Mouse (Mus musculus) embryonic facial prominence, embryonic 14.5 days (tissue): ENCODE measurements around the gene Tango6. TPM values are rescaled to one million over a fixed set of nuclear protein-coding genes. Genes with fewer than 3 reads are reported as not detected.
A peak's percentile ranks its signal among the peaks of the same experiment; 100 is the strongest.

Experiments used
- ATAC-seq: fragments of 200-750 bp; cut with Nextera tagmentation; 2 replicates; pipeline ENCODE4 v1.8.0; 2017; ENCODE audit warnings: low read depth, moderate number of reproducible peaks, moderate TSS enrichment
- DNase-seq: peaks from one replicate; pipeline ENCODE4 v3.0.0-alpha.2; 2015; ENCODE audit warnings: low spot score
- H3K27ac ChIP-seq: fragments of 300-500 bp; sonication (generic); replicated peaks from 2 replicates; pipeline ENCODE4 v1.5.1; 2014; ENCODE audit warnings: low read depth, mild to moderate bottlenecking, low read length, moderate library complexity
- H3K27me3 ChIP-seq: fragments of 300-500 bp; sonication (generic); replicated peaks from 2 replicates; pipeline ENCODE4 v1.6.1; 2014; ENCODE audit warnings: low read length; ENCODE audit not compliant: control insufficient read depth, insufficient read depth
- H3K36me3 ChIP-seq: fragments of 300-500 bp; sonication (generic); 2 replicates; pipeline ENCODE4 v1.6.1; 2014; ENCODE audit warnings: low read length, mixed read lengths; ENCODE audit not compliant: control insufficient read depth, insufficient read depth
- H3K4me1 ChIP-seq: fragments of 300-500 bp; sonication (generic); 2 replicates; pipeline ENCODE4 v1.6.1; 2014; ENCODE audit warnings: antibody characterized with exemption, low read length; ENCODE audit not compliant: control insufficient read depth, insufficient read depth
- H3K4me2 ChIP-seq: fragments of 300-500 bp; sonication (generic); 2 replicates; pipeline ENCODE4 v1.6.1; 2014; ENCODE audit warnings: low read depth, mild to moderate bottlenecking, low read length, moderate library complexity, mixed read lengths
- H3K4me3 ChIP-seq: fragments of 300-500 bp; sonication (generic); 2 replicates; pipeline ENCODE4 v1.5.1; 2014; ENCODE audit warnings: low read depth, mild to moderate bottlenecking, low read length
- H3K9ac ChIP-seq: fragments of 300-500 bp; sonication (generic); 2 replicates; pipeline ENCODE4 v1.6.1; 2014; ENCODE audit warnings: low read depth, mild to moderate bottlenecking, low read length, moderate library complexity, mixed read lengths
- H3K9me3 ChIP-seq: fragments of 300-500 bp; sonication (generic); 2 replicates; pipeline ENCODE4 v1.6.1; 2016; ENCODE audit warnings: low read length; ENCODE audit not compliant: control insufficient read depth
- WGBS: fragments of 180-500 bp; shearing (Covaris S2); extraction: QIAGEN DNeasy Blood & Tissue Kit; methylation state at CpG from one replicate; pipeline ENCODE4 v1.1.7; 2014; 5-methylcytosine and 5-hydroxymethylcytosine counted together
- polyA plus RNA-seq: library from polyadenylated mRNA; unstranded; fragments of >200 nt; fragmentation: Nextera tagmentation; extraction: Ambion mirVana; gene quantifications from 2 replicates; pipeline ENCODE4 v1.2.1, GENCODE M21; 2014

Tango6 gene
- polyA plus RNA-seq, 1 experiment from 2014 or later: 6.1 TPM

DNA sequence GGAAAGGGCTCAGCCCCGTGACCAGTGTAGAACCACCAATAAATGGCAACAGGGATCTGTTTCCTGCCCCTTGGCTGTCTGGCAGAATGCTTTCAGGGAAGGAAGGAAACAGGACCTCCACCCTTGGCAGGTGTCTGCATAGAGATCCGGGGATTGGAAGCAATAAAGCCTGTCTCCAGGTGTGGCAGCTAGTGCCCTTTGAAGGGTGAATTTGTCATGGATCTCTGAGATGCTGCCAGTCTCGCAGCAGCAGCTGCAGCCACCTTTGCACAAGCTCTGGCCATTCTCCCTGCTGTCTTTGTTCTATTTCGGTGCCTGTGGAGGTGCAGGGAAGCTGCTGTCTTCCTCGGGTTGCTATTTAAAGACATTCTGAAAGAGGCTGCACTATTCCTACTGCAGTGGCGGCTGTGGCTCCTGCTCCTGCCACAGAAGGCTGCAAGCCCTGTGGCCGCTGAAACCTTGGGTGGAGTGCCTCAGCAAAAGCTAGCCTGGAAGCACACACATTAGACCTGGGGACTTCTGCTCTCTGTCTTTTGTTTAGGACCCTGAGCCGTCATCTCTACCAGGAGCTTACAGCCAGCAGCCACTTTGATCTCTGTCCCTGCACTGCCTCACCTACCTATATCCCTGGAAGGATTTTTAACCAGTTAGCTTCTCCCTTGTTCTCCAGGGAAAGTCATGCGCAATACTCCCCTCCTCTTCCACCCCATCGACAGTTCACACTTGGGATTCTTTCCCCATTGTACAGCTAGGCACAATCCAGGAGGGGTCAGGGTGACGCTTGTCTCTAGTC is 156.5 kb downstream of the Tango6 start:
- 52% methylated on average over 11 of the region's 11 CpGs for whole genome bisulfite sequencing
- 0 out of 2 replicates have a peak overlapping the region, but pooled peaks have one; percentile 6 for H3K9ac ChIP-seq
- ATAC-seq: peak; percentile 26; the same call in 1 of the 2 replicates

DNA sequence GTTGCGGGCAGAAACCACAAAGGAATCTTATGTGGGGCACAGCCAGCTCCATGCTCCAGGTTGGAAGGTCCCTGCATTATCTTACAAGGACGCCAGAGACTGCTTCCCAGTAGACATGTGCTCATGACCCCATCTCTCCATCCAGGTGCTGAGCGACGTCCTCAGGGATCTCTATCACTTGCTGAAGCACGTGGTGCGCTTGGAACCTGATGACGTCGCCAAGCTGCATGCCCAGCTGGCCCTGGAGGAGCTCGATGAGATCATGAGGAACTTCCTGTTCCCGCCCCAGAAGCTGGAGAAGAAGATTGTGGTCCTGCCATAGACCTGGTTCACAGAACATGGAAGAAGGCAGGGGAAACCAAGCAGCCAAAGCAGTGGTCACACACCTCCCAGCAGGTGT is 167.2 kb downstream of the Tango6 start:
- Histone ChIP-seq H3K9me3 (no peaks in the 10 kb centered on the region), H3K9ac (no peak overlapping the region), H3K4me1 (no peaks in the 10 kb centered on the region; the same call in 1 of the 2 replicates), H3K4me2 (no peak overlapping the region), H3K27me3 (no peaks in the 10 kb centered on the region), H3K36me3 (no peaks in the 10 kb centered on the region), H3K27ac (no peak overlapping the region), H3K4me3 (no peak overlapping the region)
- ATAC-seq (no peak), DNase-seq (no peak)
- WGBS: 82% methylated on average over 10 of the region's 10 CpGs

More for the DNA sequence above, 156.5 kb downstream of the Tango6 start:
- no peak overlapping the region for H3K4me2 ChIP-seq
- peaks cover 4% of the 10 kb centered on the region; the same call in 1 of the 2 replicates for H3K36me3 ChIP-seq
- H3K4me3 ChIP-seq: no peak overlapping the region
- no peaks in the 10 kb centered on the region for H3K9me3 ChIP-seq
- H3K27me3 ChIP-seq: no peaks in the 10 kb centered on the region
- no peak overlapping the region for H3K27ac ChIP-seq
- H3K4me1 ChIP-seq: no peaks in the 10 kb centered on the region
- DNase-seq: no peak

DNA sequence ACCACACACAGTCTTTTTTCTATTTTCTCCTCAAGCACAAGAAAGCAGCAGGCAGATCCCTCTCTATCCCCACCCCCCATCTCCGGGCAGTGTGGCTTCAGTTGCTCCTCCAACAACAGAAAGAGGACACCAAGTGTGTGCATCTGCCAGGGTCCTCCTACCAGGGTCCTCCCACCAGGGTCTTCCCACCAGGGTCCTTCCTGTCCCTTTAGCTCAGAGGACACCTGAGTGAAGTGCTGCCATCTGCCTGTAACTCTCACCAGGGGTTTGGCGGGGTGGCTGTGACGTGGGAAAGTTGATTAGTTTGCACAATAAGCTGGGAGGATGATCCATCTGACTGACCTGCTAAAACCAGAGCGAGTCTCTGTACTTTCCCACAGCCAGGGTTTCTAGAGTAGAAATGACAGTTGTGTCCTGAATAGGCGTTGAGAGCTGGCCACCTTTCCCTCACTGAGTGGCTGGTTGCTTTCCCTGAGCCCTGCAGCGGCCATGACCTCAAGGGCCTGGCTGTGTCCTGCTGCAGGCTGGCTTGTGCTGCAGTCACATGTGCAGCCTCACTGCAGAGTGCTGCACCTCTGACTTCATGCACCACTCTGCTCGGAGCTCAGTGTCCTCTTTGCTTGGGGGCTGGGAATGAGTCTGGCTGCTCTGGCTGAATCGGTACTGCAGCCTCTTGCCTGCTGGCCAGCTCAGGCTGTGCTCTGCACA is 171.8 kb downstream of the Tango6 start:
- H3K36me3 ChIP-seq: no peaks in the 10 kb centered on the region
- no peak overlapping the region for H3K4me3 ChIP-seq
- H3K4me1 ChIP-seq: no peaks in the 10 kb centered on the region; the same call in 1 of the 2 replicates
- H3K27ac ChIP-seq: no peak overlapping the region
- no peak overlapping the region for H3K9ac ChIP-seq
- H3K9me3 ChIP-seq: no peaks in the 10 kb centered on the region
- no peak overlapping the region for H3K4me2 ChIP-seq
- 43% methylated on average over 8 of the region's 8 CpGs for WGBS
- 0 out of 2 replicates have a peak, but pooled peaks have one; percentile 12 for ATAC-seq
- DNase-seq: no peak
- no peaks in the 10 kb centered on the region for H3K27me3 ChIP-seq

DNA sequence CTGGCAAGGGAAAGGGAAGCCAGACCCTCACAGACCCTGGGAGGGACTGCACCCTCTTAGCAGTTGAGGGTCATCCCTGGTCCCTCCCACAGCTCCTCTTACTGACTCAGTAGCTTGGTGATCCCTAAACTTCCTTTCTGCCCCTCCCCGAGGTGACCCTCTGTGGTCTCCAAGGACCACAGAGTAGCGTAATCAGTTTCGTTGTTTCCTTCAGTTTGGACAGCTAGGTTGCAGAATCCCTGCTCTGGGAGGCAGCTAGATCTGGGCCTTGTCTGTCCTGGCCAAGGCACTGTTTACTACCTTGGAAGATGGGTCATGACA is 172.3 kb downstream of the Tango6 start:
- no peak overlapping the region for H3K4me2 ChIP-seq
- no peak overlapping the region for H3K27ac ChIP-seq
- DNase-seq: no peak
- no peaks in the 10 kb centered on the region for H3K27me3 ChIP-seq
- no peaks in the 10 kb centered on the region for H3K9me3 ChIP-seq
- WGBS: 85% methylated on average over 3 of the region's 3 CpGs
- no peaks in the 10 kb centered on the region; the same call in 1 of the 2 replicates for H3K4me1 ChIP-seq
- no peak overlapping the region for H3K4me3 ChIP-seq
- H3K36me3 ChIP-seq: no peaks in the 10 kb centered on the region
- ATAC-seq: no peak
- H3K9ac ChIP-seq: no peak overlapping the region

DNA sequence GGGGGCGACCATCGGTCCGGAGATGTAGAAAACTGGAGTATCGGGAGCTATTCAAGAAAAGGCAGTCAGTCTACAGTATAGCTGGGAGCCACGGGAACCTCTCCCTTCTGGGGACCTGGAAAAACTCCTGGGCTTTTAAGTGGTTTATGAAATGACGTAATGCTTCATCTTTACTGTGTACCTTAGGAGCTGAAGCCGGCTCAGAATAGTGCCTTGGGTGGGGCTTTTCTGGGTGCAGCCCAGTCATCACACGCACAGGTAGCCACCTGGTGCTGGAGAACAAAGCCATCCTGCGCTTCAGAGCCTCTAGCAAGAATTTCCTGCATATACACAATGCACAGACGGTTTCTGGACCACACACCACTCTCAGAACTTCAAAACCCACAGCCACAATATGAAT is 180.0 kb downstream of the Tango6 start:
- 79% methylated on average over 10 of the region's 10 CpGs for WGBS
- DNase-seq (peak; percentile 35), ATAC-seq (no peak)
- Histone ChIP-seq H3K36me3 (no peaks in the 10 kb centered on the region), H3K9ac (no peak overlapping the region), H3K9me3 (no peaks in the 10 kb centered on the region), H3K4me1 (no peaks in the 10 kb centered on the region), H3K27ac (no peak overlapping the region), H3K4me2 (no peak overlapping the region), H3K27me3 (no peaks in the 10 kb centered on the region), H3K4me3 (no peak overlapping the region)

DNA sequence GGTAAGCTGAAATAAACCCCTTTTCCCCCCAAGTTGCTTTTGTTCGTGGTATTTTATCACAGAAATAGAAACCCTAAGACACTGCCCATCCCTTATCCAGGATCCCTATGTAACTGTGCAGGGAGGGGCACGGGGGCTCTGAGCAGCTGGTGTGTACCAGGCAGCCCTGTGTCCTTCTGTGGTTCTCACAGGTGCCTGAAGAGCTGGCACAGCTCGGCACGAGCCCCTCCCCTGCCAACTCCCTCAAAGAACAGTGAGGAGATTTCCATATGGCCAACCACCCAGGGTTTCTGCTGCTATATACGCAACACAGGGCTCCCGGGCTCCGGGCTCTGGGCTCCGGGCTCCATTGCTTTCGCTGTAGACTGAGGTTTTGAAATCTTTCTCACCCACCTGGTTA is 182.5 kb downstream of the Tango6 start:
- no peak overlapping the region for H3K9ac ChIP-seq
- ATAC-seq: no peak
- 72% methylated on average over 9 of the region's 9 CpGs for WGBS
- no peak overlapping the region for H3K4me3 ChIP-seq
- no peaks in the 10 kb centered on the region for H3K9me3 ChIP-seq
- H3K27me3 ChIP-seq: peaks cover 6% of the 10 kb centered on the region; the same call in 1 of the 2 replicates
- no peak overlapping the region for H3K27ac ChIP-seq
- no peak for DNase-seq
- no peaks in the 10 kb centered on the region for H3K36me3 ChIP-seq
- H3K4me1 ChIP-seq: 0 out of 2 replicates have a peak, but pooled peaks cover 9% of the 10 kb centered on the region
- H3K4me2 ChIP-seq: no peak overlapping the region

DNA sequence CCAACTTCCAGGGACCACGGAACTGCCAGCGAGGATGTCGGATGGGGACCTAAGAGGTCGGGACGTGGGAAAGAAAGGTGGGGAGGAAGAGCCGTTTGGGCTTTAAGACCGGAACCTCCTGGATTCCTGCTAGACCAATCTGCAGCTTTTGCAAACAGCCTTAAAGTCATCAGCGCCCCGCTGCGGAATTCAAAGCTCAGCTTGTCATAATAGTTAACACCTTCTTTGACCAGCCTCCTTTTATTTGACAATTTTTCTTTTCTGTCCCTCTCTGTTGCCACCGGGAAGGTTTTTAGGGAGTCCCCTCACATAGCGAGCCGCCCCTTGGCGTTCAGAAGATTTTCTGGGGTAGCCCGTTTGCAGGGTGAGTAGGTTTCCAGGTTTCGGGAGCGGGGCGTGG is 187.2 kb downstream of the Tango6 start, which contains the start of gene Has3:
Has3 (plus strand) TSS at position 192 of the 400 bp plus-strand sequence.
- Histone ChIP-seq H3K36me3 (peaks cover 10% of the 10 kb centered on the region; the same call in 1 of the 2 replicates), H3K4me3 (peak within 1 kb of the TSS; percentile 63), H3K9ac (peak within 1 kb of the TSS; percentile 65), H3K4me1 (peaks cover 32% of the 10 kb centered on the region), H3K27ac (0 out of 2 replicates have a peak within 1 kb of the TSS, but pooled peaks have one; percentile 5), H3K4me2 (peak within 1 kb of the TSS; percentile 100), H3K9me3 (no peaks in the 10 kb centered on the region), H3K27me3 (peaks cover 41% of the 10 kb centered on the region)
- DNase-seq (peak; percentile 59), ATAC-seq (no peak)
- WGBS: under 1% methylated on average over 18 of the region's 18 CpGs

DNA sequence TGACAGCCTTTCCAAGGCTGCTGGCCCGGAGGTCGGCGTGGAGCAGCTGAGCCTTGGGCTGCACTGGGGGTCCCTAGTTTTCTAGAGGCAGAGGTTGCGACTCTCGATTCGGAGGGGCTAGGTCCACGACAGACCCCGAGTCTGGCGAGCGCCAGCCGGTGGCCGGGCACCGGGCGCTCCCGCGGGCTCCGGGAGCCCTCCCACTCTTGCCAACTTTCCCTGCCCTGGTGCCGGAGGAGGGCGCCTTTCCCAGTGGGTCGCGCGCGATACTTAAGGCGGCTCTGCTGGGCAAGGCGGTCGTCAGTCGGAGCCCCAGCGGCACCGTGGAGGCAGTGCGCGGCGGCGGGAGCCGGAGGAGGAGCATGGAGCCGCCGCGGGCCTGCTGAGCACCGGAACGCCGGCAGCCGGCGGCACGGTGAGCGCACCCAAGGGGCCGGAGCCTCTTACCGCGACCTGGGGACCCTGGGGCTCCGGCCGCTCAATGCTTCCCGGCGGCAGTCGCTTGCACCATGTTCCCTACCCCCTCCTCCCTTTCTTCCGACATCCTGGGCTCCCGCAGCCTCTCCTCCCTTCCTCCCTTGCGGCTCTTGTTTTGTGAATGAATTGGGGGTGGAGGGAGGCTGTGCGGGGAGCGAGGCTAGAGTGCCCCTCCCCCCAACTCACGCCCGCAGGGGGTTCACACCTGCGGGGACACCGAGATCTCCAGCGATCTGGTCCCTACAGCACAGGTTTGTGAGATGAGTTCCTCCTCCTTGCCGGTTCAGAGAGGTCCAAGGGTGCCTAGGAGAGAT is 187.9 kb downstream of the Tango6 start:
- Histone ChIP-seq H3K36me3 (peaks cover 10% of the 10 kb centered on the region; the same call in 1 of the 2 replicates), H3K27me3 (peaks cover 41% of the 10 kb centered on the region), H3K9me3 (no peaks in the 10 kb centered on the region), H3K9ac (peak overlapping the region; percentile 65), H3K4me2 (peak overlapping the region; percentile 100), H3K4me3 (peak overlapping the region; percentile 63), H3K4me1 (peaks cover 32% of the 10 kb centered on the region), H3K27ac (0 out of 2 replicates have a peak overlapping the region, but pooled peaks have one; percentile 5)
- ATAC-seq: peak; percentile 66
- 0% methylated on average over 14 of the region's 63 CpGs for WGBS
- peak; percentile 54 for DNase-seq
